Mouse (Mus musculus): ENCODE results near the gene Tbx18. TPM values are rescaled to one million over a fixed set of nuclear protein-coding genes. Genes with fewer than 3 reads are reported as not detected.
A peak's percentile ranks its signal among the peaks of the same experiment; 100 is the strongest.

Gene Tbx18
- polyA plus RNA-seq, 1 experiment from 2014 or later, result 3.4 TPM

- H3K4me3 ChIP-seq (replicated peaks), result no peak overlapping the region
- H3K27ac ChIP-seq, result no peak overlapping the region
- no peak for ATAC-seq (replicated peaks; ENCODE audit: low FRiP score)
- H3K36me3 ChIP-seq, result no peaks in the 10 kb centered on the region
- WGBS, result 9% methylated on average over 11 of the region's 11 CpGs
- H3K9ac ChIP-seq, result no peak overlapping the region
- H3K4me2 ChIP-seq, result no peak overlapping the region
- no peaks in the 10 kb centered on the region for H3K9me3 ChIP-seq (replicated peaks)
- H3K27me3 ChIP-seq, result peaks cover 95% of the 10 kb centered on the region
- peaks cover 29% of the 10 kb centered on the region for H3K4me1 ChIP-seq
Measured at GRCm38 (mm10) chr9:87733732-87734131, 2.7 kb upstream of the Tbx18 start.

GRCm38 (mm10) chr9:87733236-87733630, 2.2 kb upstream of the Tbx18 start:
- Histone ChIP-seq H3K9me3 (replicated peaks) (no peaks in the 10 kb centered on the region), H3K27me3 (peaks cover 95% of the 10 kb centered on the region), H3K4me1 (peaks cover 29% of the 10 kb centered on the region), H3K4me2 (peak overlapping the region; percentile 9; the same call in 1 of the 2 replicates), H3K4me3 (replicated peaks) (no peak overlapping the region), H3K36me3 (no peaks in the 10 kb centered on the region), H3K9ac (no peak overlapping the region), H3K27ac (no peak overlapping the region)
- ATAC-seq (replicated peaks; ENCODE audit: low FRiP score), result no peak
- 3% methylated on average over 11 of the region's 11 CpGs for WGBS

GRCm38 (mm10) chr9:87732416-87733235, 1.6 kb upstream of the Tbx18 start:
- no peaks in the 10 kb centered on the region for H3K36me3 ChIP-seq
- H3K4me1 ChIP-seq, result peaks cover 29% of the 10 kb centered on the region
- no peaks in the 10 kb centered on the region for H3K9me3 ChIP-seq (replicated peaks)
- peak overlapping the region; percentile 9; the same call in 1 of the 2 replicates for H3K4me2 ChIP-seq
- ATAC-seq (replicated peaks; ENCODE audit: low FRiP score), result no peak
- whole genome bisulfite sequencing, result 8% methylated on average over 25 of the region's 25 CpGs
- H3K4me3 ChIP-seq (replicated peaks), result no peak overlapping the region
- H3K27ac ChIP-seq, result no peak overlapping the region
- no peak overlapping the region for H3K9ac ChIP-seq
- peaks cover 95% of the 10 kb centered on the region for H3K27me3 ChIP-seq

- Histone ChIP-seq H3K9ac (peak overlapping the region; percentile 53), H3K4me1 (peaks cover 29% of the 10 kb centered on the region), H3K4me3 (replicated peaks) (peak overlapping the region; percentile 52), H3K4me2 (peak overlapping the region; percentile 71), H3K36me3 (no peaks in the 10 kb centered on the region), H3K9me3 (replicated peaks) (no peaks in the 10 kb centered on the region), H3K27ac (peak overlapping the region; percentile 52), H3K27me3 (peaks cover 82% of the 10 kb centered on the region)
- WGBS, result under 1% methylated on average over 90 of the region's 91 CpGs
- peak; percentile 65 for ATAC-seq (replicated peaks; ENCODE audit: low FRiP score)
Measured at GRCm38 (mm10) chr9:87730271-87730960, 644 bp downstream of the Tbx18 start.

DNA sequence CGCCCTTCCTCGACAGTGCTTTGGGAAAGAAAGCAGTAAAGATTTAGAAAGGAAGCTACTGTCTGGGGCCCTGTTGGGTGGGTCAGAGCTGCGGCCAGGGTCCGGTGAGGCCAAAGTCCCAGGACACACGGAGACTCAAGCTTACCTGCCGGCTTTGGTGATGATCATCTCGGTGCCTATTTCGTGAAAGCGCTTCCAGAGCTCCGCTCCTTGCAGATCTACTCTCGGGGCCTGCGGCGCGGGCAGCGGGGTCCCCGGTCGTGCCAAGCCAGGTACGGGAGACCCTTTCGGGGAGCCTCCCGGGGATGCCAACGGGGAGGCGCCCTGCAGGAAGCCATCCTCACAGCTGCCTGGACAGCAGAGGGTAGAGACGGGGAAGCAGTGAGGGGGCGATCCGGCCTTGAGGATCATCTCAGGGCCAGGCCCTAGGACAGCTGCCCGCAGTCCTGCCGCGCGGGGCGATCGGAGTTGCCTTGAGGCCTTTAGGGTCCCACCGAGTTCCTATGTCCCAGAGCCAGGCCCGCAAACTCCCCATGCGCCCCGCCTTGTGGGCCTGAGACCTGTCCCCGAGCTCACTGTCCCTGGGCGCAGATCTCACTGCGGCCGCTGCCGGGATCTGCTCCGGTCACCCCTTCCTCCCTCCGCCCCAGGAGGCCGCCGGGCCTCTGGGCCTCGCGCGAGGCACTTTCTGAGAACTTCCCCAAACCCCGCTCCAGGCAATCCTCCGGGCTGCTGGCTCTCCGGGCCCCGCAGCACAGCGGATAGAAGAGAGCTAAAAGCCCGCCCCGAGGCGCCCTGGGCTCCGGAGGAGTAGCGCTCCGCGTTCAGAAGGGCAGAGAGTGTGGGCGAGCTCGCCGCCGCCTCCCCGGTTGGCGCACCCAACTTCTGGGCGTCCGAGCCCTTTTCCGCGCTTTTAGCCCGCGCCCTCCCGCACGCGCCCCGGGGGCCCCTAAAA, 1.5 kb downstream of the Tbx18 start:
- H3K27ac ChIP-seq, result peak overlapping the region; percentile 52; the same call in 1 of the 2 replicates
- H3K9ac ChIP-seq, result peak overlapping the region; percentile 53
- peak overlapping the region; percentile 52 for H3K4me3 ChIP-seq (replicated peaks)
- H3K4me1 ChIP-seq, result peaks cover 29% of the 10 kb centered on the region
- peak overlapping the region; percentile 71 for H3K4me2 ChIP-seq
- peaks cover 79% of the 10 kb centered on the region for H3K27me3 ChIP-seq
- under 1% methylated on average over 75 of the region's 75 CpGs for WGBS
- no peaks in the 10 kb centered on the region for H3K36me3 ChIP-seq
- ATAC-seq (replicated peaks; ENCODE audit: low FRiP score), result peak; percentile 31; the same call in 1 of the 2 replicates
- no peaks in the 10 kb centered on the region for H3K9me3 ChIP-seq (replicated peaks)

GRCm38 (mm10) chr9:87728107-87728506, 3.0 kb downstream of the Tbx18 start:
- ATAC-seq (replicated peaks; ENCODE audit: low FRiP score), result no peak
- Histone ChIP-seq H3K4me1 (peaks cover 27% of the 10 kb centered on the region), H3K36me3 (no peaks in the 10 kb centered on the region), H3K9me3 (replicated peaks) (no peaks in the 10 kb centered on the region), H3K4me3 (replicated peaks) (no peak overlapping the region), H3K4me2 (no peak overlapping the region), H3K27me3 (peaks cover 80% of the 10 kb centered on the region), H3K27ac (no peak overlapping the region), H3K9ac (no peak overlapping the region)
- 26% methylated on average over 3 of the region's 3 CpGs for WGBS

DNA sequence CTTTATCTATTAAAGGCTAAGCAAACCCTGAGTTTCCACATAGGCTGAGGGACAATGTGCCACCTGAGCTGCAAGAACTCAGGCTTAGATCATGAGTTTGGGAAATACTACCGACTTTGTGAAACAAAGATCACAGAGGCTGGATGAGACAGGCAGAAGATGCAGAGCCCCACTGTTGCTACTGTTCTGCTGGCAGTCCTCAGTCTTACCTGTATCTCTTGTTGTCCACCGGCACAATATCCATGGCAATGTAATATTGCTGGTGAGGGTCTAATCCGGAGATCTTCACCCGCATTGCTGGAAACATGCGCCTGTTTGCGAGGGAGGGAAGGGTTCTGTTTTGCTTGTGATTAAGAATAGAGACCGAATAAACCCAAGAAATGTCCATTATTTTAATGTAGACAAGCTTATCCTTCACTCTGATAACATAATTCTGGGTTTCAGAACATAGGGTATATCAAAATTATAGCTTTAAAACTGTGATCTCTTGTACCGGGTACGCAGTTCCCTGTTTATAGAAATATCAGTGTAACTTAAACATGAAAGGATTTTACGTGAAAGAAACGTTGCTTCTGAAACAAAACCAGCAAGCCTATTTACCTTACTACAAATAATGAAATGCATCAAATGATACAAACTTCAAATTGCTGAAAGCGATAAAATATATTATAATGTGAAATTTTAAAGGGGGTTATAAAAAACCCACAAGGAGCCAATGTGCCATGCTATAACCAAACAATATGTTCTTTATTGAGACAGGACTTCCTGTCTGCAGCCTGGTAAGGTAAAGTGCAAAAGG, 3.7 kb downstream of the Tbx18 start:
- no peak overlapping the region for H3K9ac ChIP-seq
- no peaks in the 10 kb centered on the region for H3K36me3 ChIP-seq
- H3K4me3 ChIP-seq (replicated peaks), result no peak overlapping the region
- H3K4me2 ChIP-seq, result no peak overlapping the region
- no peaks in the 10 kb centered on the region for H3K9me3 ChIP-seq (replicated peaks)
- WGBS, result 23% methylated on average over 12 of the region's 12 CpGs
- H3K27me3 ChIP-seq, result peaks cover 77% of the 10 kb centered on the region
- H3K27ac ChIP-seq, result no peak overlapping the region
- ATAC-seq (replicated peaks; ENCODE audit: low FRiP score), result no peak
- H3K4me1 ChIP-seq, result peaks cover 24% of the 10 kb centered on the region

DNA sequence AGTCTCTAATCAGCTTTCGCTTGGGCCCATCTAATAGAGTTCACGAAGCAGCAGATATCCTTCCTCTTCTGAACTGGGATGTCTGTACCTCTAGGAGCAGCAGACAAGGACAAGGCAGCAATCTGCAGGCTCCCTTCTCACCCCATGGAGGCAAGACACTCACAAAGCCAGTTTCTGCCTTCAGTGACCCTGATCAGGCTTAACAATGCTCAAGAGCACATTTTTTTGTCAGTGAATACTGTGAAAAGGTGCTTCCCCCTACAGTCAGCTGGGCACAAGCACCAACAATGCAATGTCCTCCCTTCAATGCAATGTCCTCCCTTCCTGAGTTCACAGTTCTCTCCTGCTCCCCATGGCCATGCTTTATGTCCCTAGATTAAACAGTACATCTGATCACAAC, 9.3 kb downstream of the Tbx18 start:
- no peak for ATAC-seq (replicated peaks; ENCODE audit: low FRiP score)
- no peaks in the 10 kb centered on the region for H3K4me1 ChIP-seq
- no peak overlapping the region for H3K4me3 ChIP-seq (replicated peaks)
- H3K9ac ChIP-seq, result no peak overlapping the region
- no peak overlapping the region for H3K4me2 ChIP-seq
- H3K36me3 ChIP-seq, result no peaks in the 10 kb centered on the region
- no peaks in the 10 kb centered on the region for H3K9me3 ChIP-seq (replicated peaks)
- peaks cover 47% of the 10 kb centered on the region for H3K27me3 ChIP-seq
- no peak overlapping the region for H3K27ac ChIP-seq
- 60% methylated on average over 2 of the region's 2 CpGs for WGBS

- no peaks in the 10 kb centered on the region for H3K27me3 ChIP-seq
- ATAC-seq (replicated peaks; ENCODE audit: low FRiP score), result no peak
- no peaks in the 10 kb centered on the region for H3K4me1 ChIP-seq
- no peaks in the 10 kb centered on the region for H3K9me3 ChIP-seq (replicated peaks)
- no peaks in the 10 kb centered on the region for H3K36me3 ChIP-seq
- no peak overlapping the region for H3K4me3 ChIP-seq (replicated peaks)
- WGBS, result 40% methylated on average over 4 of the region's 4 CpGs
- no peak overlapping the region for H3K9ac ChIP-seq
- H3K4me2 ChIP-seq, result no peak overlapping the region
- no peak overlapping the region for H3K27ac ChIP-seq
Measured at GRCm38 (mm10) chr9:87710360-87710759, 20.7 kb downstream of the Tbx18 start.

DNA sequence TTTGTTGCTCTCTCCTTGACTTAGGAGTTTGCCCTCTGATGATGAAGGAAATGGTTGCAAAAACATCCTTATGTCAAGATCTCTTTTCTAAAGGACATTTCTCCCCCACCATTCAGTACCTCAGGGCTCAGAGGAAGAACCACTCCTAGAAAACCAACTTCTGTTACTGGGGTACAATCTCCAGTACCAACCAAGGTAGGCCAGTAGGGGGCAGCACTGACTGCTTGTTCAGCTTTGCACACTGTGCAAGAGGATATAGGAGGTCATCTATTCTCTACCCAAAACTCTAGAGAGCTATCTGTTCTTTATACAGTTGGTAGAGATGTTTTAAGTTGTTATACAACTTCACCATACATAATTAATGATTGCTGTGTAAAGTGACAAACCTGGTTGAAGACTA, 22.9 kb downstream of the Tbx18 start:
- Histone ChIP-seq H3K36me3 (no peaks in the 10 kb centered on the region), H3K4me3 (replicated peaks) (no peak overlapping the region), H3K9me3 (replicated peaks) (no peaks in the 10 kb centered on the region), H3K27me3 (no peaks in the 10 kb centered on the region), H3K4me1 (no peaks in the 10 kb centered on the region), H3K4me2 (no peak overlapping the region), H3K27ac (no peak overlapping the region), H3K9ac (no peak overlapping the region)
- ATAC-seq (replicated peaks; ENCODE audit: low FRiP score), result 0 out of 2 replicates have a peak, but pooled peaks have one; percentile 54

- 81% methylated on average over 2 of the region's 2 CpGs for WGBS
Measured at GRCm38 (mm10) chr9:87702267-87702666, 28.8 kb downstream of the Tbx18 start.

More at GRCm38 (mm10) chr9:87702267-87702666, 28.8 kb downstream of the Tbx18 start:
- Histone ChIP-seq H3K4me2 (no peak overlapping the region), H3K27ac (no peak overlapping the region), H3K27me3 (no peaks in the 10 kb centered on the region), H3K9me3 (replicated peaks) (no peaks in the 10 kb centered on the region), H3K4me3 (replicated peaks) (no peak overlapping the region), H3K36me3 (no peaks in the 10 kb centered on the region), H3K9ac (no peak overlapping the region), H3K4me1 (no peaks in the 10 kb centered on the region)
- ATAC-seq (replicated peaks; ENCODE audit: low FRiP score), result no peak

All from kidney, embryonic 15.5 days (tissue).